Mouse (Mus musculus): ENCODE measurements around the gene H2-T22. TPM values are rescaled to one million over a fixed set of nuclear protein-coding genes. Genes with fewer than 3 reads are reported as not detected.
"Not testable (repeated sequence)": the region's sequence is repeated elsewhere in the genome, so short reads cannot be mapped to it uniquely, and the experiment has no call there.

H2-T22 gene
- polyA plus RNA-seq (2016; fragmentation: Nextera tagmentation; extraction: Ambion mirVana): 4.7 and 6.1 TPM in 2 replicates

DNA sequence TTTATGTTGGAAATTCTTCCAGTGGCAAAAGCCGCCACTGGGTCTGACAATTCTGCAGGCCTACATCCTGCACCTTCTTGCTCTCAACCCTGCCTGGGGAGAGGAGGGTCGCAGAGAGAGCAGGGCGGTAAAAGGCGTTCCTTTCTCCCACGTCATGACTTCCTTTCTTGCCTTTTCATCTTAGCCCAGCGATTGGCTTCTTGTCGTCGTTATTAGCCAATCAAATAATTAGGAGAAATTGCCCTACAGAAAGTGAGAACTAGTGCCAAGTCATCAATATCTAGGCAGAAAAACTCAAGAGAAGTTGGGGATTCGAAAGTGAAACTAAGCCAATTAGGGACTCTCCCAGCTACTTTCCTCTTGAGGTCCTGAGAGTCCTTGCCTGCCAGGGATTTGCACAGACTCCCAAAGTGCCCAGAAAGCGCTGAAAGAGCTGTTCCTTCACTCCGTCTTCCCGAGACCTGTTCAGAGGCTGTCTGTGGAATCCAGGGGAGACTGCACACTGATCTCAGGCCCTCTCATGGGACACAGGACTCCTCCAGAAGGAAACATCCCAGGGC lies at the start of gene H2-T22, which contains the start of gene Gm6034:
Gene H2-T22 (minus strand): TSS at position 138 of the 560 bp plus-strand sequence.
Gene Gm6034 (plus strand): TSS at position 352 of the 560 bp plus-strand sequence.
- H3K27ac ChIP-seq (ENCODE audit: poor library complexity, severe bottlenecking): peak within 1 kb of the TSS; percentile 35; the same call in 1 of the 2 replicates
- peak within 1 kb of the TSS; percentile 67 for H3K9ac ChIP-seq
- peak; percentile 94 for ATAC-seq (ENCODE audit: insufficient number of reproducible peaks, low FRiP score)
- not testable (repeated sequence) for H3K27me3 ChIP-seq (replicated peaks); H3K36me3 ChIP-seq; H3K4me1 ChIP-seq (replicated peaks); H3K9me3 ChIP-seq (replicated peaks)
- 2% methylated on average over 12 of the region's 12 CpGs for WGBS
- peak within 1 kb of the TSS; percentile 88 for H3K4me2 ChIP-seq
- H3K4me3 ChIP-seq: peak within 1 kb of the TSS; percentile 57

DNA sequence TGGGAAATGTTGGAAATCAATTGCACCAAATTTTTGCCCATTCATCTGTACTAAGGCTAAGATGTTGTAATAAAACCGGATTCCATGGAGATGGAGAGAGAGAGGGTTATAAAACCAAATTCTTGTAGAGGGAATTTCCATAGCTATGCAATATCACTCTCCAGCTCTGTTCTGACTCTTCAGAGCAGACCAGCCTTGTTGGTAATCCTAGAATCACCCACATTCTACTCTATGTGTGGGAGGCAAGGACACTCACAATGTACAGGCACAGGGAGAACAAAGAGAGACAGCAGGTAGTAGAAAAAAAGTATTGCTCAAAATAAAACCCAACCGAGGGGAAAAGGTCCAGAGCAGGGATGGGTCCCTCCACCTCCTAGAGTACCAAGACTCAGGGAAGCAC lies 49.4 kb upstream of the H2-T22 start:
- not testable (repeated sequence) for H3K36me3 ChIP-seq; H3K4me3 ChIP-seq; H3K27ac ChIP-seq (ENCODE audit: poor library complexity, severe bottlenecking); H3K4me2 ChIP-seq; H3K9me3 ChIP-seq (replicated peaks); H3K9ac ChIP-seq; ATAC-seq (ENCODE audit: insufficient number of reproducible peaks, low FRiP score); H3K4me1 ChIP-seq (replicated peaks)
- WGBS: no CpG with 5 or more reads among the region's 2 CpGs
- H3K27me3 ChIP-seq (replicated peaks): peaks cover 15% of the 10 kb centered on the region

- H3K27ac ChIP-seq (ENCODE audit: poor library complexity, severe bottlenecking); ATAC-seq (ENCODE audit: insufficient number of reproducible peaks, low FRiP score); H3K9me3 ChIP-seq (replicated peaks); H3K4me2 ChIP-seq; H3K4me3 ChIP-seq; H3K9ac ChIP-seq; H3K36me3 ChIP-seq: not testable (repeated sequence)
- Histone ChIP-seq H3K27me3 (replicated peaks) (peaks cover 48% of the 10 kb centered on the region), H3K4me1 (replicated peaks) (peaks cover 10% of the 10 kb centered on the region; the same call in 1 of the 2 replicates)
- WGBS: 62% methylated on average over 1 of the region's 1 CpGs
These were observed 43.4 kb upstream of the H2-T22 start for GRCm38 (mm10) chr17:36085976-36086375.

DNA sequence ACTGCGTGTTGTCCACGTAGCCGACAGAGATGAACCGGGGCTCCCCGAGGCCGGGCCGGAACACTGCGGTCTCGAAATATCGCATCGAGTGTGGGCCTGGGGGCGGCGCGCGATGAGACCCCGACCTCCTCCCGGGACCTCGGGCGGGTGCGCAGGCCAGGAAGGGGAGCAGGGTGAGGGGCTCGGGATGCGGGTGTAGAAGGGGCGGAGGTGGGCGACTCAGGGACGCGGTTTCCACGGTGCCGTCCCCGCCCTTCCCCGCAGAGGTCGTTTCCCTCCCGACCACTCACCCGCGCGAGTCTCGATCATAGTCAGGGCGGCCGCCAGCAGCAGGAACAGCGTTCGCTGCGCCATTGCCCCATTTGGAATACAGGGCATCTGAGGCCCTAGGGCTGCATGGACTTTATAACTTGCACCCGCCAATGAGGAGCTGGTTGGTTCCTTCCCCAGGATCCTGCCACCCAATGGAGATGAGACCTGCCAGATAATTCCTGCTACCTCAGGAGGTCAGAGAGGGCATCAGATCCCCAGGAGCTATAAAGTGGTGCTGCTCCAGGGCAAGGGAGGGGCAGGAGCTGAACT lies 41.4 kb upstream of the H2-T22 start:
- WGBS: under 1% methylated on average over 42 of the region's 42 CpGs
- Histone ChIP-seq H3K4me1 (replicated peaks) (peaks cover 10% of the 10 kb centered on the region; the same call in 1 of the 2 replicates), H3K9ac (peak overlapping the region; percentile 19; the same call in 1 of the 2 replicates), H3K4me2 (peak overlapping the region; percentile 94), H3K9me3 (replicated peaks) (no peaks in the 10 kb centered on the region), H3K27ac (ENCODE audit: poor library complexity, severe bottlenecking) (no peak overlapping the region), H3K36me3 (no peaks in the 10 kb centered on the region), H3K4me3 (peak overlapping the region; percentile 56), H3K27me3 (replicated peaks) (peaks cover 54% of the 10 kb centered on the region)
- ATAC-seq (ENCODE audit: insufficient number of reproducible peaks, low FRiP score): 0 out of 2 replicates have a peak, but pooled peaks have one; percentile 33

GRCm38 (mm10) chr17:36083266-36083869 lies 40.8 kb upstream of the H2-T22 start:
- no peak overlapping the region for H3K27ac ChIP-seq (ENCODE audit: poor library complexity, severe bottlenecking)
- H3K4me1 ChIP-seq (replicated peaks): peaks cover 10% of the 10 kb centered on the region; the same call in 1 of the 2 replicates
- no peaks in the 10 kb centered on the region for H3K9me3 ChIP-seq (replicated peaks)
- H3K4me3 ChIP-seq: peak overlapping the region; percentile 56
- ATAC-seq (ENCODE audit: insufficient number of reproducible peaks, low FRiP score): peak; percentile 48; the same call in 1 of the 2 replicates
- peaks cover 54% of the 10 kb centered on the region for H3K27me3 ChIP-seq (replicated peaks)
- H3K36me3 ChIP-seq: no peaks in the 10 kb centered on the region
- under 1% methylated on average over 46 of the region's 46 CpGs for WGBS
- peak overlapping the region; percentile 19; the same call in 1 of the 2 replicates for H3K9ac ChIP-seq
- H3K4me2 ChIP-seq: peak overlapping the region; percentile 94

DNA sequence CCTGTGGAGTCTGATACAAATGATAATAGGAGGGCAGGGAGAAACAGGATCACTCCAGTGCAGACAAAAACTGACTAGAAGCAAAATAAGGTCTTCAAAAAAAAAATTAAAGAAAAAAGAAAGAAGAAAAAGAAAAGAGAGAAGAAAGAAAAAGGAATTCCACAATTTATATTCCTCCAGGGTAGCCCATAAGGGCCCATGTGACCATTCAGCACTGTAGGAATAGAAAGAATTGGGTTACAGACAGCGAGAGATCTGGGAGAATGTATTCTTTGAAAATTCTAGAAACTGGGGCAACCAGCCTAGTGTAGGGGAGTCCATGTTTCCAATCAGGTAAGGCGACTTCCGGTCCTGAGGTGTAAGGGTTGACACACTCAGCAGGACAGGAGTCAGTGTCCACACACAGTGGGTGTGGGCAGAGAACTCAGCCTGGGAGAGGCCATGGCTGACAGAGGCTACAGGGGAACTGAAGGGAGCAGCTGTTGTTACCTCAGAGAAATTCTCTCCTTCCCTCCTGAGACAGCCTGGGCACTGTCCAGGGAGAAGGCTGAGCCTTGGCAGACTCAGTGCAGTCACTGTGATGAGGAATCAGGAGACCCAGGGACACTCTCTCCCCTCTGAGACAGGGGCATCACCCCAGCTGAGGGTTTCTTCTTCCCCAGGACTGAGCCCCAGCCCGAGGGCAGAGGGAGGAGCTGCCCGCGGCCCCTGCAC lies 40.1 kb upstream of the H2-T22 start:
- not testable (repeated sequence) for H3K27ac ChIP-seq (ENCODE audit: poor library complexity, severe bottlenecking); H3K36me3 ChIP-seq; ATAC-seq (ENCODE audit: insufficient number of reproducible peaks, low FRiP score); H3K9me3 ChIP-seq (replicated peaks); H3K9ac ChIP-seq
- Histone ChIP-seq H3K27me3 (replicated peaks) (peaks cover 54% of the 10 kb centered on the region), H3K4me3 (peak overlapping the region; percentile 56), H3K4me2 (peak overlapping the region; percentile 94), H3K4me1 (replicated peaks) (peaks cover 10% of the 10 kb centered on the region; the same call in 1 of the 2 replicates)
- 21% methylated on average over 6 of the region's 6 CpGs for WGBS

GRCm38 (mm10) chr17:36081901-36082300 lies 39.4 kb upstream of the H2-T22 start:
- peaks cover 10% of the 10 kb centered on the region; the same call in 1 of the 2 replicates for H3K4me1 ChIP-seq (replicated peaks)
- H3K4me3 ChIP-seq; H3K4me2 ChIP-seq; ATAC-seq (ENCODE audit: insufficient number of reproducible peaks, low FRiP score); H3K36me3 ChIP-seq; H3K9me3 ChIP-seq (replicated peaks); H3K9ac ChIP-seq; H3K27ac ChIP-seq (ENCODE audit: poor library complexity, severe bottlenecking): not testable (repeated sequence)
- peaks cover 54% of the 10 kb centered on the region for H3K27me3 ChIP-seq (replicated peaks)

- no peaks in the 10 kb centered on the region for H3K9me3 ChIP-seq (replicated peaks)
- no peaks in the 10 kb centered on the region for H3K36me3 ChIP-seq
- ATAC-seq (ENCODE audit: insufficient number of reproducible peaks, low FRiP score): no peak
- H3K27me3 ChIP-seq (replicated peaks): 0 out of 2 replicates have a peak, but pooled peaks cover 7% of the 10 kb centered on the region
- H3K4me1 ChIP-seq (replicated peaks): no peaks in the 10 kb centered on the region
- H3K27ac ChIP-seq (ENCODE audit: poor library complexity, severe bottlenecking): no peak overlapping the region
- WGBS: 25% methylated on average over 2 of the region's 2 CpGs
- H3K9ac ChIP-seq: no peak overlapping the region
- H3K4me3 ChIP-seq: no peak overlapping the region
- no peak overlapping the region for H3K4me2 ChIP-seq
These were observed 18.3 kb upstream of the H2-T22 start for GRCm38 (mm10) chr17:36060829-36061228.

- not testable (repeated sequence) for H3K36me3 ChIP-seq; H3K4me2 ChIP-seq; H3K27me3 ChIP-seq (replicated peaks); ATAC-seq (ENCODE audit: insufficient number of reproducible peaks, low FRiP score); H3K27ac ChIP-seq (ENCODE audit: poor library complexity, severe bottlenecking); H3K4me1 ChIP-seq (replicated peaks); H3K9me3 ChIP-seq (replicated peaks); H3K4me3 ChIP-seq; H3K9ac ChIP-seq
- 53% methylated on average over 1 of the region's 1 CpGs for WGBS
These were observed 15.8 kb upstream of the H2-T22 start, which contains the start of gene Gm11127 for GRCm38 (mm10) chr17:36058362-36058761. Gm11127 (minus strand) TSS chr17:36058371.

DNA sequence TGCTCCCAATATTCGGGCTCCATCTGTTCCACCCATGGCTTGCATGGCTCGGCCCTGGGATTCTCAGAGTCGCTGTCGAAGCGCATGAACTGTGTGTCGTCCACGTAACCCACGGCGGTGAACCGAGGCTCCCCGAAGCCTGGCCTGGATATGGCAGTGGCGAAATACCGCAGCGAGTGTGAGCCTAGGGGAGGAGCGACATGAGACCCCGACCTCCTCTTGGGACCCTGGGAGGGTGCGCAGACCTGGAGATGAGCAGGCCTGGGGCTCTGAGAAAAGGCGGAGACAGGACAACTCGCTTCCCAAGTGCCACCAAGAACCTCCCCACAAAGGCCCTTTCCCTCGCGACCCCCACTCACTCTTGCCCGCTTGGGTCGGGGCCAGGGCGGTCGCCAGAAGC lies 15.4 kb upstream of the H2-T22 start:
- not testable (repeated sequence) for H3K9me3 ChIP-seq (replicated peaks); H3K36me3 ChIP-seq; H3K4me2 ChIP-seq; H3K4me3 ChIP-seq; H3K27ac ChIP-seq (ENCODE audit: poor library complexity, severe bottlenecking); H3K9ac ChIP-seq; H3K4me1 ChIP-seq (replicated peaks); ATAC-seq (ENCODE audit: insufficient number of reproducible peaks, low FRiP score); H3K27me3 ChIP-seq (replicated peaks)
- 84% methylated on average over 25 of the region's 25 CpGs for WGBS

- no peaks in the 10 kb centered on the region for H3K9me3 ChIP-seq (replicated peaks)
- peak overlapping the region; percentile 88 for H3K4me2 ChIP-seq
- ATAC-seq (ENCODE audit: insufficient number of reproducible peaks, low FRiP score): no peak
- peak overlapping the region; percentile 67; the same call in 1 of the 2 replicates for H3K9ac ChIP-seq
- no peaks in the 10 kb centered on the region for H3K36me3 ChIP-seq
- H3K4me3 ChIP-seq: peak overlapping the region; percentile 57
- H3K27ac ChIP-seq (ENCODE audit: poor library complexity, severe bottlenecking): no peak overlapping the region
- H3K27me3 ChIP-seq (replicated peaks): 0 out of 2 replicates have a peak, but pooled peaks cover 6% of the 10 kb centered on the region
- peaks cover 5% of the 10 kb centered on the region; the same call in 1 of the 2 replicates for H3K4me1 ChIP-seq (replicated peaks)
- WGBS: 83% methylated on average over 3 of the region's 3 CpGs
These were observed 739 bp upstream of the H2-T22 start for GRCm38 (mm10) chr17:36043286-36043685.
